9 mouse cellular contexts compared by ENCODE assay signal in genomic region chr5:140571673-140572072, GRCm38 (mm10). TPM values are rescaled to one million over a fixed set of nuclear protein-coding genes. Genes with fewer than 3 reads are reported as not detected.
A peak's percentile ranks its signal among the peaks of the same experiment; 100 is the strongest.
DNase-seq lines count a peak whose midpoint lies in the region; ATAC-seq and TF ChIP-seq lines count a peak whose summit lies in the region.
"Had no signal": no experiment of that assay in that cellular context is flagged by ENCODE, and none has a peak within 500 bp of the region (broad histone marks: within the 10 kb centered on the region; RNA-seq: fewer than 3 reads in every experiment).

No protein-coding gene starts in this region.

- H3K9me3 ChIP-seq in forebrain, embryonic 12.5 days, result no peaks in the 10 kb centered on the region
- no peaks in the 10 kb centered on the region for H3K9me3 ChIP-seq in midbrain, embryonic 16.5 days (replicated peaks; ENCODE audit: control insufficient read depth, low read length, poor library complexity, severe bottlenecking)
- H3K9me3 ChIP-seq: heart, embryonic 13.5 days had no signal

- DNase-seq in left cerebral cortex, postnatal 25 days (ENCODE audit: low spot score in 2 of 2), result peak; percentile 8 to 36
- DNase-seq in left cerebral cortex, adult 2 months (ENCODE audit: extremely low spot score in 1 of 2, low spot score in 2 of 2), result no peak
- DNase-seq in adrenal gland, postnatal 36 days, result peak; percentile 31 to 68
- DNase-seq in gonadal fat pad, adult 2 months (ENCODE audit: low read depth), result peak; percentile 50
- DNase-seq in layer of hippocampus, postnatal 14 days (ENCODE audit: low spot score in 2 of 2), result peak; percentile 46 to 71
- DNase-seq in embryo, embryonic 10 days (ENCODE audit: low spot score), result no peak

- intact Hi-C loops in left cerebral cortex, postnatal 25 days (cut with DNase I), result no loop called here
- intact Hi-C loops in left cerebral cortex, adult 2 months (cut with DNase I), result no loop called here

- H3K9ac ChIP-seq in forebrain, embryonic 12.5 days, result no peak overlapping the region
- no peak overlapping the region for H3K9ac ChIP-seq in midbrain, embryonic 16.5 days (ENCODE audit: low read depth, low read length)
- H3K9ac ChIP-seq: heart, embryonic 13.5 days had no signal

- H3K27me3 ChIP-seq in forebrain, embryonic 12.5 days, result no peaks in the 10 kb centered on the region
- H3K27me3 ChIP-seq in midbrain, embryonic 16.5 days (ENCODE audit: control insufficient read depth, insufficient read depth, low read depth, low read length), result no peaks in the 10 kb centered on the region
- H3K27me3 ChIP-seq: heart, embryonic 13.5 days had no signal

- no peak for ATAC-seq in forebrain, embryonic 12.5 days (ENCODE audit: low FRiP score)
- no peak for ATAC-seq in midbrain, embryonic 16.5 days

- H3K4me3 ChIP-seq in left cerebral cortex, adult 2 months, result no peak overlapping the region
- no peak overlapping the region for H3K4me3 ChIP-seq in forebrain, embryonic 12.5 days (replicated peaks)
- H3K4me3 ChIP-seq in midbrain, embryonic 16.5 days (ENCODE audit: low read depth, low read length), result no peak overlapping the region
- H3K4me3 ChIP-seq: heart, embryonic 13.5 days had no signal

- no peaks in the 10 kb centered on the region for H3K36me3 ChIP-seq in forebrain, embryonic 12.5 days (replicated peaks)
- no peaks in the 10 kb centered on the region for H3K36me3 ChIP-seq in midbrain, embryonic 16.5 days (ENCODE audit: control insufficient read depth, insufficient read depth, low read length)
- H3K36me3 ChIP-seq: heart, embryonic 13.5 days had no signal

- no peak overlapping the region for H3K27ac ChIP-seq in left cerebral cortex, adult 2 months
- H3K27ac ChIP-seq in forebrain, embryonic 12.5 days, result no peak overlapping the region
- H3K27ac ChIP-seq in midbrain, embryonic 16.5 days (ENCODE audit: low read length), result no peak overlapping the region
- H3K27ac ChIP-seq: heart, embryonic 13.5 days had no signal

- WGBS in forebrain, embryonic 12.5 days, result 70% methylated on average over 10 of the region's 10 CpGs
- 56% methylated on average over 10 of the region's 10 CpGs for WGBS in midbrain, embryonic 16.5 days

- H3K4me2 ChIP-seq in forebrain, embryonic 12.5 days, result no peak overlapping the region
- H3K4me2 ChIP-seq in midbrain, embryonic 16.5 days (ENCODE audit: low read length), result no peak overlapping the region
- H3K4me2 ChIP-seq: heart, embryonic 13.5 days had no signal

- peaks cover 17% of the 10 kb centered on the region for H3K4me1 ChIP-seq in forebrain, embryonic 12.5 days
- H3K4me1 ChIP-seq in midbrain, embryonic 16.5 days (ENCODE audit: control insufficient read depth, insufficient read depth, low read length), result no peaks in the 10 kb centered on the region; the same call in 1 of the 2 replicates

- TF ChIP-seq CTCF in left cerebral cortex, adult 2 months (IDR thresholded peaks at IDR 0.05), result no peak

RNA-seq across cellular contexts. Expression of gene Grifin, which starts 6.8 kb away (rescaled TPM):
- total RNA-seq in left cerebral cortex, postnatal 25 days (2021), result not detected
- total RNA-seq in left cerebral cortex, adult 2 months (2021), result not detected
- total RNA-seq in adrenal gland, postnatal 36 days (2021), result not detected
- not detected in 2 replicates for polyA plus RNA-seq in gonadal fat pad, adult 2 months (2012; rRNA removed)
- total RNA-seq in layer of hippocampus, postnatal 14 days (2021), result not detected
- polyA plus RNA-seq in forebrain, embryonic 12.5 days (2016; fragmentation: Nextera tagmentation; extraction: Ambion mirVana), result not detected in 2 replicates
- 0.43 TPM in 1 of 2 replicates, not detected in the other for polyA plus RNA-seq in midbrain, embryonic 16.5 days (2015; fragmentation: Nextera tagmentation; extraction: Ambion mirVana)
- polyA plus RNA-seq: heart, embryonic 13.5 days had no signal

RNA-seq across cellular contexts. Expression of gene Lfng, which starts 35.4 kb away (rescaled TPM):
- total RNA-seq in left cerebral cortex, postnatal 25 days (2021), result 10 to 100 TPM; 19.3 to 21.1 TPM
- 10 to 100 TPM; 25.9 to 26.2 TPM for total RNA-seq in left cerebral cortex, adult 2 months (2021)
- 10 to 100 TPM in 1 of 2 experiments, 1 to 10 TPM in 1; 9.6 to 12.7 TPM for total RNA-seq in adrenal gland, postnatal 36 days (2021)
- polyA plus RNA-seq in gonadal fat pad, adult 2 months (2012; rRNA removed), result 53.1 and 66.0 TPM in 2 replicates
- 10 to 100 TPM; 35.8 to 39.7 TPM for total RNA-seq in layer of hippocampus, postnatal 14 days (2021)
- polyA plus RNA-seq in forebrain, embryonic 12.5 days (2016; fragmentation: Nextera tagmentation; extraction: Ambion mirVana), result 30.9 and 32.8 TPM in 2 replicates
- 18.4 and 23.1 TPM in 2 replicates for polyA plus RNA-seq in midbrain, embryonic 16.5 days (2015; fragmentation: Nextera tagmentation; extraction: Ambion mirVana)

Comparison
In these comparisons a context has a peak if more than half of its experiments do, and no peak if none do; other contexts are left out.
1. DNase-seq: peak in left cerebral cortex, postnatal 25 days (2 of 2), adrenal gland, postnatal 36 days (2 of 2), gonadal fat pad, adult 2 months (single experiment) and layer of hippocampus, postnatal 14 days (2 of 2); none in left cerebral cortex, adult 2 months (0 of 2) and embryo, embryonic 10 days (single experiment).